Mouse (Mus musculus): ENCODE results near the gene Olfr606. TPM values are rescaled to one million over a fixed set of nuclear protein-coding genes. Genes with fewer than 3 reads are reported as not detected.
"Not testable (repeated sequence)": the region's sequence is repeated elsewhere in the genome, so short reads cannot be mapped to it uniquely, and the experiment has no call there.

The Olfr606 gene
- total RNA-seq (2015; ENCODE audit: low replicate concordance) (not detected in 2 replicates), total RNA-seq (2017; ENCODE audit: low replicate concordance) (not detected in 2 replicates)

GRCm38 (mm10) chr7:103448746-103449145, at the start of gene Olfr606:
TSS of gene Olfr606 (plus strand) at chr7:103449046.
- no peak for ATAC-seq (replicated peaks; ENCODE audit: low FRiP score, poor library complexity, severe bottlenecking)

- not testable (repeated sequence) for ATAC-seq (replicated peaks; ENCODE audit: low FRiP score, poor library complexity, severe bottlenecking)
Observed at GRCm38 (mm10) chr7:103406521-103407055, 42.3 kb upstream of the Olfr606 start.

GRCm38 (mm10) chr7:103414772-103415171, 34.1 kb upstream of the Olfr606 start, which contains the start of gene Usp17lc:
TSS of gene Usp17lc (plus strand) at chr7:103415072.
- ATAC-seq (replicated peaks; ENCODE audit: low FRiP score, poor library complexity, severe bottlenecking) = not testable (repeated sequence)

- no peak for ATAC-seq (replicated peaks; ENCODE audit: low FRiP score, poor library complexity, severe bottlenecking)
Observed at GRCm38 (mm10) chr7:103445339-103445738, 3.5 kb upstream of the Olfr606 start, which contains the start of gene Olfr605. TSS of gene Olfr605 (minus strand) at chr7:103445439.

- no peak for ATAC-seq (replicated peaks; ENCODE audit: low FRiP score, poor library complexity, severe bottlenecking)
Observed at GRCm38 (mm10) chr7:103460590-103460989, 11.7 kb downstream of the Olfr606 start.

GRCm38 (mm10) chr7:103469577-103469976, 20.7 kb downstream of the Olfr606 start, which contains the start of gene Olfr608:
TSS of gene Olfr608 (plus strand) at chr7:103469877.
- no peak for ATAC-seq (replicated peaks; ENCODE audit: low FRiP score, poor library complexity, severe bottlenecking)

GRCm38 (mm10) chr7:103477106-103477505, 28.3 kb downstream of the Olfr606 start:
- ATAC-seq (replicated peaks; ENCODE audit: low FRiP score, poor library complexity, severe bottlenecking) = not testable (repeated sequence)

GRCm38 (mm10) chr7:103497962-103498361, 49.1 kb downstream of the Olfr606 start, which contains the start of gene Olfr609:
TSS of gene Olfr609 (minus strand) at chr7:103498062.
- no peak for ATAC-seq (replicated peaks; ENCODE audit: low FRiP score, poor library complexity, severe bottlenecking)

Other genes with a start within 250 kb of the Olfr606 start
- not detected in 2 replicates for gene Olfr593, start 237.2 kb upstream of the Olfr606 start, total RNA-seq (2015; ENCODE audit: low replicate concordance)
- gene Olfr593, start 237.2 kb upstream of the Olfr606 start, total RNA-seq (2017; ENCODE audit: low replicate concordance) = not detected in 2 replicates
- not detected in 2 replicates for gene Olfr594, start 232.1 kb upstream of the Olfr606 start, total RNA-seq (2015; ENCODE audit: low replicate concordance)
- gene Olfr594, start 232.1 kb upstream of the Olfr606 start, total RNA-seq (2017; ENCODE audit: low replicate concordance) = not detected in 2 replicates
- gene Usp17ld, start 196.5 kb upstream of the Olfr606 start, total RNA-seq (2015; ENCODE audit: low replicate concordance) = not detected in 2 replicates
- gene Usp17ld, start 196.5 kb upstream of the Olfr606 start, total RNA-seq (2017; ENCODE audit: low replicate concordance) = not detected in 2 replicates
- gene Olfr596, start 143.4 kb upstream of the Olfr606 start, total RNA-seq (2015; ENCODE audit: low replicate concordance) = not detected in 2 replicates
- not detected in 2 replicates for gene Olfr596, start 143.4 kb upstream of the Olfr606 start, total RNA-seq (2017; ENCODE audit: low replicate concordance)
- not detected in 2 replicates for gene Olfr597, start 132.7 kb upstream of the Olfr606 start, total RNA-seq (2015; ENCODE audit: low replicate concordance)
- gene Olfr597, start 132.7 kb upstream of the Olfr606 start, total RNA-seq (2017; ENCODE audit: low replicate concordance) = not detected in 2 replicates
- gene Olfr598, start 125.5 kb upstream of the Olfr606 start, total RNA-seq (2015; ENCODE audit: low replicate concordance) = not detected in 2 replicates
- not detected in 2 replicates for gene Olfr598, start 125.5 kb upstream of the Olfr606 start, total RNA-seq (2017; ENCODE audit: low replicate concordance)
- not detected in 2 replicates for gene Olfr599, start 113.1 kb upstream of the Olfr606 start, total RNA-seq (2015; ENCODE audit: low replicate concordance)
- gene Olfr599, start 113.1 kb upstream of the Olfr606 start, total RNA-seq (2017; ENCODE audit: low replicate concordance) = not detected in 2 replicates
- gene Olfr600, start 99.4 kb upstream of the Olfr606 start, total RNA-seq (2015; ENCODE audit: low replicate concordance) = not detected in 2 replicates
- not detected in 2 replicates for gene Olfr600, start 99.4 kb upstream of the Olfr606 start, total RNA-seq (2017; ENCODE audit: low replicate concordance)
- not detected in 2 replicates for gene Olfr601, start 86.4 kb upstream of the Olfr606 start, total RNA-seq (2015; ENCODE audit: low replicate concordance)
- gene Olfr601, start 86.4 kb upstream of the Olfr606 start, total RNA-seq (2017; ENCODE audit: low replicate concordance) = not detected in 2 replicates
- gene Olfr603, start 62.9 kb upstream of the Olfr606 start, total RNA-seq (2015; ENCODE audit: low replicate concordance) = not detected in 2 replicates
- not detected in 2 replicates for gene Olfr603, start 62.9 kb upstream of the Olfr606 start, total RNA-seq (2017; ENCODE audit: low replicate concordance)
- not detected in 2 replicates for gene Usp17lc, start 34.0 kb upstream of the Olfr606 start, total RNA-seq (2015; ENCODE audit: low replicate concordance)
- not detected in 2 replicates for gene Usp17lc, start 34.0 kb upstream of the Olfr606 start, total RNA-seq (2017; ENCODE audit: low replicate concordance)
- gene Olfr605, start 3.6 kb upstream of the Olfr606 start, total RNA-seq (2015; ENCODE audit: low replicate concordance) = not detected in 2 replicates
- not detected in 2 replicates for gene Olfr605, start 3.6 kb upstream of the Olfr606 start, total RNA-seq (2017; ENCODE audit: low replicate concordance)
- gene Olfr607, start 15.1 kb downstream of the Olfr606 start, total RNA-seq (2015; ENCODE audit: low replicate concordance) = not detected in 2 replicates
- not detected in 2 replicates for gene Olfr607, start 15.1 kb downstream of the Olfr606 start, total RNA-seq (2017; ENCODE audit: low replicate concordance)
- gene Olfr608, start 20.8 kb downstream of the Olfr606 start, total RNA-seq (2015; ENCODE audit: low replicate concordance) = not detected in 2 replicates
- not detected in 2 replicates for gene Olfr608, start 20.8 kb downstream of the Olfr606 start, total RNA-seq (2017; ENCODE audit: low replicate concordance)
- not detected in 2 replicates for gene Olfr609, start 49.0 kb downstream of the Olfr606 start, total RNA-seq (2015; ENCODE audit: low replicate concordance)
- gene Olfr609, start 49.0 kb downstream of the Olfr606 start, total RNA-seq (2017; ENCODE audit: low replicate concordance) = not detected in 2 replicates
- not detected in 2 replicates for gene Olfr610, start 63.1 kb downstream of the Olfr606 start, total RNA-seq (2015; ENCODE audit: low replicate concordance)
- not detected in 2 replicates for gene Olfr610, start 63.1 kb downstream of the Olfr606 start, total RNA-seq (2017; ENCODE audit: low replicate concordance)
- gene Olfr611, start 71.8 kb downstream of the Olfr606 start, total RNA-seq (2015; ENCODE audit: low replicate concordance) = not detected in 2 replicates
- not detected in 2 replicates for gene Olfr611, start 71.8 kb downstream of the Olfr606 start, total RNA-seq (2017; ENCODE audit: low replicate concordance)
- gene Olfr612, start 93.7 kb downstream of the Olfr606 start, total RNA-seq (2015; ENCODE audit: low replicate concordance) = not detected in 2 replicates
- gene Olfr612, start 93.7 kb downstream of the Olfr606 start, total RNA-seq (2017; ENCODE audit: low replicate concordance) = 0.85 TPM in 1 of 2 replicates, not detected in the other
- not detected in 2 replicates for gene Olfr613, start 99.0 kb downstream of the Olfr606 start, total RNA-seq (2015; ENCODE audit: low replicate concordance)
- gene Olfr613, start 99.0 kb downstream of the Olfr606 start, total RNA-seq (2017; ENCODE audit: low replicate concordance) = 0.70 TPM in 1 of 2 replicates, not detected in the other
- gene Olfr615, start 107.0 kb downstream of the Olfr606 start, total RNA-seq (2015; ENCODE audit: low replicate concordance) = not detected in 2 replicates
- not detected in 2 replicates for gene Olfr615, start 107.0 kb downstream of the Olfr606 start, total RNA-seq (2017; ENCODE audit: low replicate concordance)
- not detected in 2 replicates for gene Olfr616, start 120.1 kb downstream of the Olfr606 start, total RNA-seq (2015; ENCODE audit: low replicate concordance)
- gene Olfr616, start 120.1 kb downstream of the Olfr606 start, total RNA-seq (2017; ENCODE audit: low replicate concordance) = not detected in 2 replicates
- not detected in 2 replicates for gene Olfr617, start 124.0 kb downstream of the Olfr606 start, total RNA-seq (2015; ENCODE audit: low replicate concordance)
- gene Olfr617, start 124.0 kb downstream of the Olfr606 start, total RNA-seq (2017; ENCODE audit: low replicate concordance) = not detected in 2 replicates
- not detected in 2 replicates for gene Olfr618, start 141.1 kb downstream of the Olfr606 start, total RNA-seq (2015; ENCODE audit: low replicate concordance)
- gene Olfr618, start 141.1 kb downstream of the Olfr606 start, total RNA-seq (2017; ENCODE audit: low replicate concordance) = not detected in 2 replicates
- gene Olfr619, start 151.5 kb downstream of the Olfr606 start, total RNA-seq (2015; ENCODE audit: low replicate concordance) = not detected in 2 replicates
- gene Olfr619, start 151.5 kb downstream of the Olfr606 start, total RNA-seq (2017; ENCODE audit: low replicate concordance) = not detected in 2 replicates
- not detected in 2 replicates for gene Olfr620, start 163.5 kb downstream of the Olfr606 start, total RNA-seq (2015; ENCODE audit: low replicate concordance)
- not detected in 2 replicates for gene Olfr620, start 163.5 kb downstream of the Olfr606 start, total RNA-seq (2017; ENCODE audit: low replicate concordance)
- not detected in 2 replicates for gene Olfr622, start 193.7 kb downstream of the Olfr606 start, total RNA-seq (2015; ENCODE audit: low replicate concordance)
- not detected in 2 replicates for gene Olfr622, start 193.7 kb downstream of the Olfr606 start, total RNA-seq (2017; ENCODE audit: low replicate concordance)
- gene Olfr623, start 214.7 kb downstream of the Olfr606 start, total RNA-seq (2015; ENCODE audit: low replicate concordance) = not detected in 2 replicates
- gene Olfr623, start 214.7 kb downstream of the Olfr606 start, total RNA-seq (2017; ENCODE audit: low replicate concordance) = not detected in 2 replicates
- 0.21 TPM in 1 of 2 replicates, not detected in the other for gene Olfr624, start 222.1 kb downstream of the Olfr606 start, total RNA-seq (2015; ENCODE audit: low replicate concordance)
- not detected in 2 replicates for gene Olfr624, start 222.1 kb downstream of the Olfr606 start, total RNA-seq (2017; ENCODE audit: low replicate concordance)
- not detected in 2 replicates for gene Olfr625-ps1, start 233.7 kb downstream of the Olfr606 start, total RNA-seq (2015; ENCODE audit: low replicate concordance)
- gene Olfr625-ps1, start 233.7 kb downstream of the Olfr606 start, total RNA-seq (2017; ENCODE audit: low replicate concordance) = not detected in 2 replicates

Data from erythroblast, adult 5-6 weeks (primary cell).